Mouse (Mus musculus) kidney, adult 11 months (tissue): ENCODE data around the gene Rpl4.
"Not testable (repeated sequence)": the region's sequence is repeated elsewhere in the genome, so short reads cannot be mapped to it uniquely, and the experiment has no call there.

Experiments used
- DNase-seq: peaks from one replicate; pipeline ENCODE4 v3.0.0; 2022

Rpl4 gene

DNA sequence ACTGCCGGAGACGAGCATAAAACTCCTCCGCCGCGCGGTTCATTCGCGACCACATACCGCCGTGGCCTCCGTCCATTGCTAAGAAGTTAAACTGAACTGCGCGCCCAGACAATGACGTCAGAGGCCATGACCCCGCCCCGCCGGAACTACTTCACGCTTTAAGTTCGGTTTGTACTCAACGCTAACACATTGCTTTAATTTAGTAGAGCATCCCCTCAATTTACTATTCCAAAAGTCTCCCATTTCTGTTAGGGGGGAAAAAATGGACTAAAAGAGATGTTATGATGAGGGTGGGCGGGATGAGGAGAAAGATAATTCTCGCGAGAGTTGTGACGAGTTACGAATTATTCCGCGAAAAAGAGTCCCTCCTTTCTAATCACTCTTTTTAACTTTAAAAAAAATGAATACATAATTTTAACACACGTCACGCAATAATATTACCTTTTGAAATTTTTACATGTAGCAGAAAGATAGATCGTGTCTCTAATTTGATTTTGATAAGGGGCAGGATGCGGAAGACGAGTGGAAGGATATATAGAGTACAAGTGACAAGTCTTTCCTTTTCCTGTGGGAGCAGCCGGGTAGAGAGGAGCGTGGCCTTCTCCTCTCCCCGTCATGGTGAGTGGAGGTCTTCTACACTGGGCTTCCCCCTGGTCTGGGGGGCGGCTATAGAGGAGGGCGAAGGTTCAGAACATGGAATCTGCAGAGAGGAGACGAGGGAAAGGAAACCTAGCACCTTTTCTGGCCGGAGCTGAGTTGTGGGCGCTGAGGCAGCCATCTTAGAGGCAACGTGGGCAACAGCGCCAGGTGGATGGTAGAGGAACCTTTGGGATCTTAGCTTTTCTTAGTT is at the start of gene Rpl4, which contains the start of gene Zwilch:
Gene Rpl4 (plus strand): TSS at position 560 of the 850 bp plus-strand sequence.
Gene Zwilch (minus strand): TSS at position 289 of the 850 bp plus-strand sequence.
- DNase-seq: peak; percentile 78

DNA sequence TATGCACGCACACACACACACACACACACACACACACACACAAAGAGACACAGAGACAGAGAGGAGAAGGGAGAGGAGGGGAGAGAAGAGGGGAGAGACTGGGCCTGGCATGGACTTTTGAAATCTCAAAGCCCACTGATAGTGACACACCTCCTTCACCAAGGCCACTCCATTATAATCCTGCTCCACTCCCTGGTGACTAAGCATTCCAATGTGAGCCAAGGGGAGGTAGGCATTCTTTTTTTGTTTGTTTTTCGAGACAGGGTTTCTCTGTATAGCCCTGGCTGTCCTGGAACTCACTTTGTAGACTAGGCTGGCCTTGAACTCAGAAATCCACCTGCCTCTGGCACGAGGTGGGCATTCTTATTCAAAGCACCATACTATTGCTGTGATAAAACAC is 48.3 kb upstream of the Rpl4 start:
- not testable (repeated sequence) for DNase-seq

DNA sequence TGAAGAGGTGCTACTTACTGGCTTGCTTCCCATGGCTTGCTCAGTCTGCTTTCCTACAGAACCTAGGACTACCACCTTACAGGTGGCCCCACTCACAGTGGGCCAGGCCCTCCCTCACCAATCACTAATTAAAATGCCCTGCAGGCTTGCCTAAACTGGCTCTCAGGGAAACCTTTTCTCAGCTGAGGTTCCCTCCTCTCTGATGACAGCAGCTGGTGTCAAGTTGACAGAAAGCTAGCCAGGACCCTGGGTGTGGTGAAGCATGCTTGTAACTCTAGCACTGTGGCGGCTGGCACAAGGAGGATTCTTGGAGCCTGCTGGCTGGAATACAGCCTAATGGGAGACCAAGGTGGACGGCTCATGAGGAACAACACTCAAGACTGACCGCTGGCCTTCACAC is 47.9 kb upstream of the Rpl4 start:
- no peak for DNase-seq

DNA sequence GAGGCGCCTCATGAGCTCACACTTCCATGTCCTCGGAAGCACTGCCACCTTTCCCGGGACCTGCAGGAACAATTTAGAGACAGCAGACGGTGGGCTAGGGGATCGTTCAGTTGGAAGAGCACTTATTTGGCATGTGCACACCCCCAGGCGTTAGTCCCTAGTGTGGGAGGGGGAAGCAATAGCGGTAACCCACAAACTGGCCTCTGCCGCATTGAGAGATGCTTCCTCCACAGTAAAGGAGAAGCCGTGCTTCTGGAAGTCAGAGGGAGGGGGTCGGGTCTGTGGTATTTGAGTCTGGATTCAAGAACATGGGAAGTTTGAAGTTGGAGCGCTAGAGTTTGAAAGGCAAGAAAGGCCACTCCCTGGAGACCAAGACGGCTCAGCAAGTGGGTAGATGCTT is 47.1 kb upstream of the Rpl4 start:
- no peak for DNase-seq

DNA sequence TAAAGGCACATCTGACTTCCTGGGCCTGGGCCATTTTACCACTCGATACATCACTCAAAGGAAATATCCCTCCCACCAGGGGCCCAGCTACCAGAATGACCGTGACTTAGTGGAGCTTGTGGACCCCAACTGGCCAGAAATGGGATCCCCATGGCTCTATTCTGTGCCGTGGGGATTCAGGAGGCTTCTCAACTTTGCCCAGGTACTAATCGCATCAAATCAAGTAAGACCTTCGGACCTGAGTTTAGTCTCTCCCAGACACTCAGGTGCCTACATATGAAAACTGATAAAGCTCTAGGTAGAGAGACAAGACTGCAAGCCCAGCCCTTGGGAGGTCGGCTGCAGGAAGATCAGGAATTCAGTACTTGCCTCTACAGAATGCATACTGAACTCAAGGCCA is 41.6 kb upstream of the Rpl4 start:
- DNase-seq: no peak

DNA sequence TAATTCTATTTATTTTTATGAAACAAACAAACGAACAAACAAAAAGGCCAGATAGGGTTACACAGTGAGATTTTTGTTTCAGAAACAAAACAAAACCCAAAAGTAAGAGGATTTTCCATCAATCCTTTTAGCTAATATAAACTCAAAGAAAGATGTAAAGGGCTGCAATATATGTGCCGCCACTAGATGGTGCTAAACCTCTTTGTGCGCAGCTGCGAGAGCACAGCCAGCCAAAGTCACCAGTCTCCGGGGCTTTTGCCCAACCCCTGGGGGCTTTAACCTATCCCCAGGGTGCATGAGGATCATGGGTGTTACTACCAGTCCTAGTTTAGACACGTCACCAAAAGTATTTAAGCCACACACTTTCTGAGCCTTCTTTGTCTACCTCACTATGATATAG is 34.3 kb upstream of the Rpl4 start:
- DNase-seq: not testable (repeated sequence)

DNA sequence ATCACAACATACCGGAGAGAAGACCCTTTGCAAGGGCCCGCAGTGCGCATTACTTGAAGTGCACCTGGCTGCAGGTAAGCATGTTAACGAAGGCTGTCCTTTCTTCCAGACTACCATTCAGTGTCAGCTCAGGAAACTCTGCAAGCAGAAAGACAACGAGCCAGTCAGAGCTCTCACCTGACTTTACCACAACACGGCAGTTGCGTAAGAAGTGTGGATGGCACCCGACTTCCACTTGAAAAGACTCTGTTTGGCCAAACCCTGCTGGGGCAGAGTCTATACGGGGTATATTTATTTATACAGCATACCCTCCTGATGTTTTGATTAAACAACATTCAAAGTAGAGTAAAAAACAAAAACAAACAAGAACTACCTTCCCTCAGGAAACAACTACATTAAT is 33.3 kb upstream of the Rpl4 start:
- no peak for DNase-seq

DNA sequence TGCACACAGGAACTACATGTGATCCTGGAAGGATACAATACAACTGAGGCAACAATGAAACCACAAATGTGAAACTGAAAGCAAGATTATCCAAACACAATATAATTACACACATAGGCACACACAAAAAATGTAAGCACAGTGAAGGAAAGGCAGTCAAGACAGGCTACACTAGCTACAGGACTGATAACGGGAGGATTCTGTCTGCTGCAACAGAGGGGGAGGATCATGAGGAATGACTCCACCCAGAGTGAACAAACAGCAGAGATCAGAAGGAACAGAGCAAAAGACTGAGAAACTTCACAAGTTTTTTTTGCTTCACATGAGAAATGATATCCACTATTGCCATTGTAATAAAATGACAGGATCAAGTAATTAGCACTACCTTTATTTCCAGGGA is 16.5 kb upstream of the Rpl4 start:
- DNase-seq: no peak

DNA sequence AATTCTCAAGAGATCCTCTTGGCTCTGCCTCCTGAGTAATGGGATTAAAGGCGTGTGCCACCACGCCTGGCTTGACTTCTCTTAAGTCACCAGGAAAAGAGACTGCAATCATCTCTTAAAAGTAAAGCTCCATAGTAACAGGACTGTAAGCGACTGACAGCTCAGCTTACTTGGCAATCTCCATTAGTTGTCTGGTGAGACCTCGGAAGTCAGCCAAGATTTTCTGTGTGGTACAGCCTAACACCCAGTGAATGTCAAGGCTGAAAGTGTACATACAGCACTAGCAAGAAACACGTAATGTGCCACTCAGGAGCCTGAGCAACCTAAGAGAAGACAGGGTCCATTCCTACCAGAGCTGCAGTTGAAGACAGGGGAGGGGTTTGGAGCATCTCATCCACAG is 12.7 kb upstream of the Rpl4 start:
- DNase-seq: no peak

DNA sequence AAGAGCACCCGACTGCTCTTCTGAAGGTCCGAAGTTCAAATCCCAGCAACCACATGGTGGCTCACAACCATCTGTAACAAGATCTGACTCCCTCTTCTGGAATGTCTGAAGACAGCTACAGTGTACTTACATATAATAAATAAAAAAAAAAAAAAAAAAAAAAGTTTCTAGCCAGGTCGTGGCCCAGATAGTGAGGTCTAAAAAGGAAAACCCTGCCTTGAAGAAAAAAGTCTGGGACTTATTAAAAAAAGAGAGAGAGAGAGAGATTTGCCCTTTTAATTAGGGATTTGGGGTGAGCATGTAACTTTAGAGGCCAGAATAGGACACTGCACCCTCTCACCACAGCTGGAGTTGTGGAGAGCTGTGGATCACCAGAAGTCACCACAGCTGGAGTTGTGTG is 3.2 kb upstream of the Rpl4 start:
- DNase-seq: not testable (repeated sequence)

DNA sequence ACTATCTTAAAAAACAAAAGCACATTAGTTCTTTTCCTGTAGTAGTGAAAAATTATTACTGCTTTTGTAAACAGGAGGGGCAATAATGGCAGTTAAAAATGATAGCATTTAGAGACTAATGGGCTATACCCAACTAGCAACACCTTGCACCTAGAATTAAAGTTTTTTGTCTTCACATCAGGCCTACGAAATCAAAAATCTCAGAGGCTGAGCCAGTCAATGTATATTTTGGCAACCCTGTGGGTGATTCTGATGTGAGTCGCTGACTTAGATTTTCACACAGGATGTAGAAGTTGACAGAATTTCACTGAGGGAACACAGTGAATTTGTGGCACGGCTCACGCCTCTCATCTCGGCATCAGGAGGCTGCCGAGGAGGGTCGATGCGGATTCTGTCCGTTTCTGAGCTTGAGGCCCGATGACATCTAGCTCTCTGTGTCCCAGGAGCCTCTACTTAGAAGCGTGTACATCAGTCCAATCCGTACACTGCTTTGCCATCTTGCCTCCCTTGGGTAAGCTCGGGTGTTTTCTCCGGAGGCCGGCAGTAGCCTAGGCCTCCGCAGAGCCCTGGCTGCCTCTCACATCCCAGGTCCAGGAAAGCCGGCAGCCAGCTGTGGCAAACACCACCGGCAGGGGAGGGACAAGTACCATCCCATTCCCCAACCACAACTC is 895 bp upstream of the Rpl4 start:
- DNase-seq: no peak

DNA sequence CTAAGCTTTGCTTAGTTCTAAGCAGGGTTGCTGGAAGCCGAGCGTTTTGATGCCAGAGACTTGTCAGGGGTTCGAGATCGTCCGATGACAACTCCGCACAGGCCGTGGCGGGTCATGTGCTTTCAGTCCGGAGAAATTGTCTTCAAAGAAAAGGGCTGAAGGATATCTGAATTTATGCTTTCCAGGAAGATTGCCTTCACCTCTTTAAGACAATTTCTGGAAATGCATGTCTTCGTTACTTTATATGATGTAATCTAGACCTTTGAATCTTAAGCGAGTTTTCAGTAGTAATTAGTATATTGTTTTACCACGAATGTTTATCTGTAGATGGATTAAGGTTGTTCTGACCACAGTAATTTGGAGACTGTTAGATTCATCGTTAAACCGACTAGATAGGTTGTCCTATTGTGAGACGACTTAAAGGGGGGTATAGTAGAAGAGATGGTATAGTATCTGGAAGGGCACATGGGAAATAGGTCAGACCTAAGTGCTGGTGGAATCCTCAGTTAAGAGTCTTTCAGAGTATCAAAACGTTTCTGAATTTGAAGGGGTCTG is 568 bp downstream of the Rpl4 start:
- DNase-seq: no peak

DNA sequence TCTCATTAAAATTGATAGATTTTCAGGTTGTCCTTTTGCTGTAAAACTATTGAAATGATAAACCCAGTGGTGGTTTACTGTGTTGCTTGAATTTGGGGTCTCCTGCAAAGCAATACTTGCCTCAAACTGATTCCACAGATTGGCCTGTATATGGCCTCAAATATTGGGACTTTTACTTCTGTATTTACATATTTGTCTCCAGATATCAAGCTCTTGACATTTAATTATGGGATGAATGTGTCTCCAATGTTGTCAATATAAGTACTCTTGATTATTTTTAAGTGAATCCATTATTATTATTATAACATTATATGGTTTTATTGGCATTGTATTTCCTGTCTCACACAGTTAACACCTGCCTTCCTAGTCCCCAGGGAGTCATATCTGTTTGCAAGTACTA is 1.2 kb downstream of the Rpl4 start:
- no peak for DNase-seq

DNA sequence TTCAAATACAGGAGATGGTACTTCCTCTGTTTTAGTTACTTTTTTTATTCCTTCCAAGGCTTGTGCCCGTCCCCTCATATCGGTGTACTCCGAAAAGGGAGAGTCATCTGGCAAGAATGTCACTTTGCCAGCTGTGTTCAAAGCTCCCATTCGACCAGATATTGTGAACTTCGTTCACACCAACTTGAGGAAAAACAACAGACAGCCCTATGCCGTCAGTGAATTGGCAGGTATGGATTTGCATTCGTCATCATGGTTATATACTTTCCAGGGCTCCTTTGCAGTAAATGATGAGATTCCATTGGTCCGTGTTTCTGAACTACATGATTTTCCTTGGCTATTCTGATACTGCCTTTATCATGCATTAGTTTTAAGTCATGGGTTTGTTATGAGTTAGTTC is 1.6 kb downstream of the Rpl4 start:
- no peak for DNase-seq

DNA sequence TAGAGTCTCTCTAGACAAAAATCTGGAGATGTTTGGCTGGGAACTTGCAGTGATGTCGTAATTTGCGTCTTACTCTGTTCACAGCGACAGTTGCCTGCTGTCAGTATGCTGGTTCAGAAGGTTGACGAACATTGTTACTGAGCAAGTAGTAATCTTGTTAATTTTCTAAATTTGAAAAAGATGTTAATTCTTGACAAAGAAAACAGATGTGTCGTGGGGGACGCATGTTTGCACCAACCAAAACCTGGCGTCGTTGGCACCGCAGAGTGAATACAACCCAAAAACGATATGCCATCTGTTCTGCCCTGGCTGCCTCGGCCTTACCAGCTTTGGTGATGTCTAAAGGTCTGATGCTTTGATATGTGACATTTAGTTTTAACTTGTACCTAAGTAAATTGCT is 2.2 kb downstream of the Rpl4 start:
- DNase-seq: no peak

DNA sequence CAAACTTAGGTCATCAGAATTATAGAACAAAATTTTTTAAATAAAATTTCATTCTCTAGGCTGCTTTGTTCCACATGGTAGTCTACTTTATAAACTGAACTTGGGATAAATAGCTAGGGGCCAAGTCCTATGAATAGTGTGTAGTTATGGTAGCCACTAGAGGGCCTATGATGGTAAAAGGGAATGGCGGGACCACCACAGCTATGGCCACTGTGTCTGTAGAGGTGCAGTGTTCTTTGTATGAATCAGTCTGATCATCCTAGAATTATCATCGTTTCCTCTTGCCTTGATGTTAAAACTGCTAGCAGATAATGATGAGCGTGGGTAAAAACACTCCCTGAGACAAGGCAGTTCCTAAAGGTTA is 5.4 kb downstream of the Rpl4 start:
- no peak for DNase-seq

DNA sequence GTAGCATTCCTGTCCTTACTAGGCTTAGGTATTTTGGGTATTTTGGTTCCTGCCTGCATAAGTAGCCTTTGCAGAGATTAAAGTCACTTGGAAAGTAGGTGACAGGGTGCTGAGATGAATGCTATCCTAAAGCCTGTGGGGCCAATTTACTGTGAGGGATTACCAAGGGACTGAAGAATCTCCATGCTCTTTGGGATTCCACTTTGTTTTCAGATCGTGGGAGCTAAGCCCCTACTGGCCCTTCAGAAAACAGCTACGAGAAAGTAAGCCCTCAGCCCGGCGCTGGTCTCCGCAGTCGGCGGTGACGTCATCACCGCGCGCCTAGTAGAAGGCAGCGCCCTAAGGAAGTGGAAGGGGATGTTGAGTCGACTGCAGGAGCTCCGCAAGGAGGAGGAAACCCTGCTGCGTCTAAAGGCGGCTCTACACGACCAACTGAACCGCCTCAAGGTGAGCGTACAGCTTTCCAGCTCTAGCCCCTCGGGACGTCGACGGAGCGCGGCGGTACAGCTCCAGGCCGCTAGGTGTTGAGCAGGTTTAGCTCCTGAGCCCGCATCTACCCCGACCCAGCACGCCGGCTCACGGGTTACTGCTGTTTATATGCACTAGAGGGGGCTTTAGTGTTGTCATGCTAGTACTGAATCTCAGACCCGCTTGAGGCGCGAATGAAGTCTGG is 5.9 kb downstream of the Rpl4 start, which contains the start of gene Snapc5:
Gene Snapc5 (plus strand): TSS at position 301 of the 673 bp plus-strand sequence.
- peak; percentile 89 for DNase-seq

DNA sequence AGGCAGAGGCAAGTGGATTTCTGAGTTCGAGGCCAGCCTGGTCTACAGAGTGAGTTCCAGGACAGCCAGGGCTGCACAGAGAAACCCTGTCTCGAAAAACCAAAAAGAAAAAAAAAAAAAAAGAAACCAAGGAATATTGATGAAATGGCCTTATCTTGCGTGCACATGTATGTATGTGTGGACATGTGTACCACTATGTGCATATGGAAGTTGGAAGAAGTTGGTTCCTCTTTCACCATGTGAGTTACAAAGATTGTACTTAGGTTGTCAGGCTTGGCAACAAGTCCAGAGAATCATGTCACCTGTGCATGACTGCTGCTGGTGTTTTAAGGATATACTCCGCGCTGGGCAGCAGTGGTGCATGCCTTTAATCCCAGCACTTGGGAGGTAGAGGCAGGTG is 10.1 kb downstream of the Rpl4 start:
- DNase-seq: not testable (repeated sequence)

DNA sequence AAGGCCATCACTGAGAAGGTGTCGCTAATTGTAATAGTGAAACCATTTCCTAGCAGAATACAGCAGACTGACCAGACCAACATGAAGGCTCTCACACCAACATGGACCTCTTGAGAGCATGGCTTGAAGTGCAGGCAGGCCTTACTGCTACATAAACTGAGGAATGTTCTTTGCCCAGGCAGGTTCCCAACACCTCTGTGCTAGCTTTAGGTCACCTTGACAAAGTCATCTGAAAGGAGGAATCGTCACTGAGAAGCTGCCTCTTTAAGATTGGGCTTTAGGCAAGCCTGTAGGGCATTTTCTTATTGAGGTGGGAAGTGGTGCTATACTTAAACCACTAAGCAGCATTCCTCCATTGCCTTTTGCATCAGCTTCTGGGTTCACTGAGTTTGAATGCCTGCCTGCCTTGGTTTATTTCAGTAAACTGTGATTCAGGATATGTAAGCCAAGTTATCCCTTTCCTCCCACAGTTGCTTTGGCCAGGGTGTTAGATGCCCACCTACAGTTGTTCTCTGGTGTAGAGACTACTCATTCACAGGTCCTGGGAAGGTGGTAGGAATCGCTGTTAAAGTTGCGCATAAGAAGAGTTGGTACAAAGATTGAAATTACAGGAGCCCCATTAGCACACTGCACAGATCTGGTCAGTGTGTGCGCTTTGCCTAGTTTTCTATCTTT is 11.1 kb downstream of the Rpl4 start:
- no peak for DNase-seq

DNA sequence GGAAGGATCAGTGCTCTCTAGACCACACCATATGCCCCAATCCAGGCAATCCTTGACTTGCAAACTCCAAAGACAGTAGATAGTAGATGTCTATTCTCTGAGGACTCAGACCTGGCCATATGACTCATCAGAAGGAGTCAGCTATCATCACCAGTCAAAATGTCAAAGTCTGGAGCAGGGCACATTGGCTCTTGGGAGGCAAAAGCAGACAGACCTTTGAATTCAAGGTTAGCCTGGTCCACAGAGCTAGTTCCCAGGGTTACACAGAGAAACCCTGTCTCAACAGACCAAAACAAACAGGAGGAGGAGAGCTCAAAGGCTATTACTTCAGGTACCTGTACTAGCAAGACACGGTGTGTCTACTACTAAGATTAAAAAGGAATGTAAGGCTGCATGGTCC is 20.7 kb downstream of the Rpl4 start:
- DNase-seq: no peak

DNA sequence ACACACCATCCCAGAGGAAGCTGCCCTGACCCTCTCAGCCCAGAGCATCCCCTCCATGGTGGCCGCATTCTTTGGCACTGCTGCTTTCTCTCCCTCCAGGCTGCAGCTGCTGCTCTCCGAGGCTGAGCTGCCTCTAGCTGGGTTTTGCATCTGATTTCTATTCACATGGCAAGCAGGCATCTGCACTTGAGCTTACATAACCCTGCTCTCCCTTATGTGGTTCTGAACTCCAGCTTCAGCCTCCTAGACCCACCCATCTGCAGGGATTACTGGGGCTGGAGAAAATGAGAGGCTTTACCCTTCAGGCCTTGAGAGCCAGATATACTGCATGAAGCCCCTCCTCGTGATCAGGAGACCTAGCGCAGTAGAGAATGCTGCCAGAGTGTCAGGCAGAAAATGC is 22.4 kb downstream of the Rpl4 start:
- DNase-seq: no peak

DNA sequence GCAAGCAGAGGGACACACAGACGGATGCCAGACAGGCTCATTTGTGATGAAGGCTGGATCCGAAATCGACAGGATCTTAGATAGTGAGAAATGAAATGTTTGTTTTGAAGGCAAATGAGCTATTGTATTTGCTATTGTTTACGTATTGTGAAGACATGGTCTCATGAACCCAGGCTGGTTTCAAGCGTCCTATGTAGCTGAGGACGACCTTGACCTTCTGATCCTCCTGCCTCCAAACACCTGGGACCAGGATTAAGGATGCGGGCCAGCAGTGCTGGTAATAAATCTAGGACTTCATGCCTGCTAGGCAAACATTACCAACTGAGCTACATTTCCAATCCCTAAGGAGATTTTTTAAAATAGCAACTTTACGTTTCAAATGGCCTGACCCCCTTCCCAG is 24.3 kb downstream of the Rpl4 start:
- no peak for DNase-seq
